Mouse (Mus musculus): Measurements from ENCODE around the gene Fam216a.

GRCm38 (mm10) chr5:122391786-122392180, 19.6 kb upstream of the Fam216a start, which contains the start of gene Arpc3:
- TF ChIP-seq CTCF (IDR thresholded peaks at IDR 0.05; ENCODE audit: control insufficient read depth, insufficient read depth, insufficient read length) (peak; percentile 96), MAX (IDR thresholded peaks at IDR 0.05) (peak; percentile 96), USF1 (IDR thresholded peaks at IDR 0.05; ENCODE audit: low read depth) (no peak), CEBPB (IDR thresholded peaks at IDR 0.05; ENCODE audit: low read depth) (no peak), FOSL1 (IDR thresholded peaks at IDR 0.05; ENCODE audit: insufficient read depth, low read length, poor library complexity, severe bottlenecking) (no peak), MYOD1 (IDR thresholded peaks at IDR 0.05; ENCODE audit: control insufficient read depth, insufficient read length, low read depth) (no peak), MYOG (IDR thresholded peaks at IDR 0.05; ENCODE audit: control insufficient read depth, extremely low read depth, insufficient read length) (no peak)
